Mouse (Mus musculus): ENCODE results near the gene Hist1h4c. TPM values are rescaled to one million over a fixed set of nuclear protein-coding genes. Genes with fewer than 3 reads are reported as not detected.

Hist1h4c gene
- total and polyA plus RNA-seq, 3 experiments: 4.1 to 2,008 TPM; not detected in 1

GRCm38 (mm10) chr13:23744421-23745380, 46.4 kb upstream of the Hist1h4c start:
- peak overlapping the region; percentile 0 to 53 for H3K4me3 ChIP-seq (ENCODE audit: control insufficient read depth in 1 of 2, insufficient read depth in 1 of 2, low read depth in 2 of 2, low read length in 2 of 2)
- DNase-seq (ENCODE audit: low read depth, low spot score): peak; percentile 81
- peaks cover 1% of the 10 kb centered on the region; the same call in 1 of the 2 replicates for H3K79me2 ChIP-seq (ENCODE audit: control insufficient read depth, insufficient read depth, low read length, poor library complexity)
- H3K36me3 ChIP-seq (ENCODE audit: control insufficient read depth in 1 of 2, insufficient read depth in 2 of 2, low read length in 2 of 2): peaks cover 0 to 38% of the 10 kb centered on the region in 2 experiments; a peak in 2 of 4 replicates
- H3K9me3 ChIP-seq (replicated peaks; ENCODE audit: insufficient read depth, low read length): no peaks in the 10 kb centered on the region
- peak overlapping the region; percentile 84 for H3K9ac ChIP-seq (ENCODE audit: control insufficient read depth, low read depth, low read length, poor library complexity, severe bottlenecking)
- no peak for TF ChIP-seq E2F4 (IDR thresholded peaks at IDR 0.05; ENCODE audit: borderline replicate concordance, low read depth, low read length)
- TF ChIP-seq UBTF (IDR thresholded peaks at IDR 0.05; ENCODE audit: borderline replicate concordance, insufficient read depth, low read depth, low read length): peak; percentile 92; the same call in 1 of the 2 replicates
- TF ChIP-seq KAT2A (conservative IDR thresholded peaks at IDR 0.05; ENCODE audit: low read depth, low read length): no peak
- TF ChIP-seq POLR2AphosphoS5 (IDR thresholded peaks at IDR 0.05; ENCODE audit: borderline replicate concordance, low read depth, low read length): peak; percentile 97; the same call in 1 of the 2 replicates
- TF ChIP-seq MAX (IDR thresholded peaks at IDR 0.05; ENCODE audit: low read length): no peak
- no peak for TF ChIP-seq JUND (IDR thresholded peaks at IDR 0.05; ENCODE audit: low read depth, low read length)
- TF ChIP-seq ZNF384 (IDR thresholded peaks at IDR 0.05; ENCODE audit: low read depth, low read length): no peak
- TF ChIP-seq RAD21 (IDR thresholded peaks at IDR 0.05; ENCODE audit: low read depth, low read length): no peak
- TF ChIP-seq RCOR1 (IDR thresholded peaks at IDR 0.05; ENCODE audit: low read depth, low read length): no peak
- no peak for TF ChIP-seq ZC3H11A (IDR thresholded peaks at IDR 0.05; ENCODE audit: low read depth, low read length)
- no peak for TF ChIP-seq GATA1 (IDR thresholded peaks at IDR 0.05; ENCODE audit: low read depth, low read length)
- TF ChIP-seq POLR2A (IDR thresholded peaks at IDR 0.05; ENCODE audit: control insufficient read depth in 1 of 2, insufficient read depth in 1 of 2, low read depth in 1 of 2, low read length in 2 of 2, poor library complexity in 1 of 2): peak; percentile 97 to 99
- peak; percentile 72; the same call in 1 of the 2 replicates for TF ChIP-seq TBP (IDR thresholded peaks at IDR 0.05; ENCODE audit: low read depth, low read length)
- peaks cover 0 to 13% of the 10 kb centered on the region in 2 experiments; a peak in 2 of 4 replicates for H3K4me1 ChIP-seq (ENCODE audit: control insufficient read depth in 1 of 2, insufficient read depth in 2 of 2, low read length in 2 of 2)
- peak overlapping the region; percentile 95 for H3K27ac ChIP-seq (ENCODE audit: control insufficient read depth, low read depth, low read length)
- H3K27me3 ChIP-seq (ENCODE audit: control insufficient read depth in 1 of 2, insufficient read depth in 2 of 2, low read length in 2 of 2): no peaks in the 10 kb centered on the region

- no peaks in the 10 kb centered on the region for H3K9me3 ChIP-seq (replicated peaks; ENCODE audit: insufficient read depth, low read length)
- H3K4me3 ChIP-seq (ENCODE audit: control insufficient read depth in 1 of 2, insufficient read depth in 1 of 2, low read depth in 2 of 2, low read length in 2 of 2): peak overlapping the region; percentile 0 to 42; a peak in 2 of 4 replicates
- H3K36me3 ChIP-seq (ENCODE audit: control insufficient read depth in 1 of 2, insufficient read depth in 2 of 2, low read length in 2 of 2): peaks cover 0 to 30% of the 10 kb centered on the region in 2 experiments; a peak in 2 of 4 replicates
- peaks cover 1% of the 10 kb centered on the region; the same call in 1 of the 2 replicates for H3K79me2 ChIP-seq (ENCODE audit: control insufficient read depth, insufficient read depth, low read length, poor library complexity)
- TF ChIP-seq TAL1 (IDR thresholded peaks at IDR 0.05; ENCODE audit: low read length): no peak
- peak overlapping the region; percentile 95 for H3K27ac ChIP-seq (ENCODE audit: control insufficient read depth, low read depth, low read length)
- DNase-seq (ENCODE audit: low read depth, low spot score): peak; percentile 74
- peaks cover 0 to 12% of the 10 kb centered on the region in 2 experiments; a peak in 1 of 4 replicates for H3K4me1 ChIP-seq (ENCODE audit: control insufficient read depth in 1 of 2, insufficient read depth in 2 of 2, low read length in 2 of 2)
- H3K9ac ChIP-seq (ENCODE audit: control insufficient read depth, low read depth, low read length, poor library complexity, severe bottlenecking): peak overlapping the region; percentile 84
- no peaks in the 10 kb centered on the region for H3K27me3 ChIP-seq (ENCODE audit: control insufficient read depth in 1 of 2, insufficient read depth in 2 of 2, low read length in 2 of 2)
Observed at GRCm38 (mm10) chr13:23743963-23744362, 45.7 kb upstream of the Hist1h4c start.

Data from MEL (cell line).